Mouse (Mus musculus): ENCODE data around the gene Adamts1.

Adamts1 gene

GRCm38 (mm10) chr16:85765697-85766096 lies 37.2 kb downstream of the Adamts1 start:
- DNase-seq (ENCODE audit: low spot score) = no peak

DNA sequence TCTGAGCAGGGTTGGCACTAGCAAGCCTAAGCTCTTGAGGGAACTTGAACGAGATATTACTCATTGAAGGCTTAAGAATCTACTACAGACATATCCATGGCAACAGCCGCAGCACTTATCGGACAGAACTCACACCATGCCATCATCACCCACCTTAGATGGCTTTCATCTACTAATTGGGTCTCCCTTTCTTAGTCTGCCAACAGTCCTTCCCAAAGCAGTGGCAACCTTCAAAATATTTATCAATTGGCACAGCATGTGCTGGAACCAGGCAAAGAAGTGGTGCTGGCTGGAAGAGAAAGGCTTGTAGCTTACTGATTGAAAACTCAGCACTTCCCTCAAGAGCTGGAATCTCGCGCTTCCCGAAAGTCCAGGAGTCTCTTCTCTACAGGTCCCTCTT lies 37.7 kb downstream of the Adamts1 start:
- DNase-seq (ENCODE audit: low spot score) = no peak

GRCm38 (mm10) chr16:85762052-85762665 lies 40.8 kb downstream of the Adamts1 start:
- DNase-seq (ENCODE audit: low spot score) = no peak

DNA sequence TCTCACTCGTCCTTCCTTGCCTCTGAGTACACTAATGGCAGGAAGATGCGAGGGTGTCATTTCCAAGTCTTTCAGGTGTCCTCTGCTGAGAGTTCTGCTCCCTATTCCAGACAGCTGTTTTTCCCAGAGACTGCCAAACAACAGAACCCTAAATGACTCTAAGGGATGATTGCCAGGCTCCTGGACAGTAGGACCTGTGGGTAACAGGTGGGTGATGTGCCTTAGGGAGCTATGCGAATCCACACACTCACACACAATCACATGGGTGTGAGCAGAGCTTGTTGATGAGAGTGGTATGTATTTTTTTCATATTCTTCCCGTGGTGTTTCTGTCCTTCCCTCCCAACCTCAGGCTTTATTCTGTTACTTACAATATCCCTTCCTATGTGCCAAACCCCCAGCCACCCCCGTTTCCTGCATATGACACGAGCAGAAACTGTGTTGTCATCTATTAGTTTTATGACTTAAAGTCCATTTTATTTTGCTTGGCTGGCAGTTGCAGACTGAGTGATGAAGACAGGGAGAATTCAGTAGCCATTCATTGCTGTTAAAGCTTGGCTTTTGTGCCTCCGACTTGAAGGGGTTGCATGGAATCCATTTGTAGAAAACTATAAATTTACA lies 41.8 kb downstream of the Adamts1 start:
- DNase-seq (ENCODE audit: low spot score) = no peak

DNA sequence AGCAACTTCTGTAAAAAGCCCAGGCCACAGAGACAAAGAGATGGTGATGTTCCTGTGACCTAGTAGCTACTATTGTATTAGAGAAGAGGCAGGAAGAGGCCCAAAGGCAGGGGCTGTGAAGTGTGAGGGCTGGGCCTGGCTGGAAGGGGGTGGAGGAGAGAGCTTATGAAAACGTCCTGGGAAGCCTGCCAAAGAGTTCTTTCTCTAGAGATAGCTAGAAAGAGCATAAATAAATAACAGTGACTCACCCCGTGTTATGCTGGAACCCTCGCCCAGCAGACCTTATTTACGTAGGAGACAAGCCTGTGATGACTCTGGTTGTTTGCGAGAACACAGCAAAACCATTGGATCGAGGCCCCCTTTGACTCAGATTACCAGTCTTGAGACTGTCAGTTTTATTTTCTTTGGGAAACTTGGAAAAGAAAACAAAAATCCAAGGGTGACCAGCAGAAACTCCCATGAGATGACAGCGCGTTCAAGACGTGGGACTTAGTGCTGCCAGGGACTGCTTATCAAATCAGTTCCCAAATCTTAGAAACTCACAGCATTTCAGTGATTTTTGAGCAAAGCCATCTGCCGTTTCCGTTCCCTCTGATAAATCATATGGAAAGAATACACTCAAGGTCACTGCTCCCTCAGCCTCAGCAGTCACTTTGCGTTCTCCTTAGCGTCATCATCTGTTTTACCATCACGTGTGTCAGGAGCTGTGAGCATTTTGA lies 46.7 kb downstream of the Adamts1 start:
- DNase-seq (ENCODE audit: low spot score) = peak; percentile 82

GRCm38 (mm10) chr16:85749335-85749734 lies 53.6 kb downstream of the Adamts1 start:
- no peak for DNase-seq (ENCODE audit: low spot score)

DNA sequence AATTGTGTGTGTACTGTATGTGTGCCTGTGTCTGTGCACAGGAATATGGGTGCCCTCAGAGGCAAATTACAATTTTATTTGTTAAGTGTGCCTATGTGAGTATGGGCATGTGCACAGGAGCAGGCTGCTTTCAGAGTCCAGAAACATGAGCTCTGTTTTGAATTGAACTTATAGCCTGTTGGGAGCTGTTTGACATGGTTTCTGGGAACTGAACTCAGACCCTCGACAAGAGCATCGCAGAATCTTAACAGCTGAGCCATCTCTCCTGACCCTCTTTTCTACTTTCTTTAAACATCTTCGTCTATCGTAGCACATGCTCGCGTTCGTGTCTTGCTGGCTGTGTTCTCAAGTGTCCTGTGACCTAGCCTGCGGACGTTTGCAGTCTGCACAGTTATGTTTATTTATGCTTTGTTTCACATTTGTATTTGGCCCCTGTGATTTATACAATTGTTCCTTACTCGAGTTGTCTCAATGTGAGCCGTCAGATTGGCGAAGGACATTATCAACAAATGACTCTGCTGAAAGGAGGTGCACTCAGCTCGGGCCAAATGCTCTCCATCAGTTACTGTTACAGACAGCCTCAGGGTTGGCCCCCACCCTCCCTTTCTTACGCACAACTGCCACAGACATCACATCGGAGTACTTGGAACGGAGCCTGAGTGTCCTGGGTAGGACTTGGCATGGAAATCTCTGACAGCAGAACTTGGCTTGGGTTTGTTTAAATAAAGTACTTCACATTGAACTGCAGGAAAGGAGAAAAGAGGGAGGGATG lies 55.1 kb downstream of the Adamts1 start:
- peak; percentile 39 for DNase-seq (ENCODE audit: low spot score)

- DNase-seq (ENCODE audit: low spot score) = no peak
Measured at GRCm38 (mm10) chr16:85746386-85746785, 56.5 kb downstream of the Adamts1 start.
